Mouse (Mus musculus) E14TG2a.4 (cell line): ENCODE measurements around the gene Polr3h.
"Not testable (repeated sequence)": the region's sequence is repeated elsewhere in the genome, so short reads cannot be mapped to it uniquely, and the experiment has no call there.

Experiments used
- H3K27me3 ChIP-seq: 2 replicates; pipeline ENCODE4 v1.6.1; 2014; ENCODE audit warnings: low read length, control low read depth; ENCODE audit not compliant: insufficient read depth
- H3K36me3 ChIP-seq: 2 replicates; pipeline ENCODE4 v1.6.1; 2014; ENCODE audit warnings: low read length, control low read depth; ENCODE audit not compliant: insufficient read depth
- H3K4me1 ChIP-seq: replicated peaks from 2 replicates; pipeline ENCODE4 v1.6.1; 2014; ENCODE audit warnings: low read depth, low read length, control low read depth
- H3K4me3 ChIP-seq: replicated peaks from 2 replicates; pipeline ENCODE4 v1.5.1; 2014; ENCODE audit warnings: mild to moderate bottlenecking, low read length
- H3K9me3 ChIP-seq: 2 replicates; pipeline ENCODE4 v1.6.1; 2014; ENCODE audit warnings: low read length, control low read depth
- CTCF ChIP-seq: conservative IDR thresholded peaks from 2 replicates; pipeline ENCODE4 v1.5.1; 2014; ENCODE audit warnings: low read length
- NANOG ChIP-seq: IDR thresholded peaks from 2 replicates; pipeline ENCODE4 v1.6.1; 2014; ENCODE audit warnings: borderline replicate concordance, low read length, mixed read lengths
- POU5F1 ChIP-seq: IDR thresholded peaks from 2 replicates; pipeline ENCODE4 v1.6.1; 2014; ENCODE audit warnings: low read length, borderline replicate concordance

Gene Polr3h

DNA sequence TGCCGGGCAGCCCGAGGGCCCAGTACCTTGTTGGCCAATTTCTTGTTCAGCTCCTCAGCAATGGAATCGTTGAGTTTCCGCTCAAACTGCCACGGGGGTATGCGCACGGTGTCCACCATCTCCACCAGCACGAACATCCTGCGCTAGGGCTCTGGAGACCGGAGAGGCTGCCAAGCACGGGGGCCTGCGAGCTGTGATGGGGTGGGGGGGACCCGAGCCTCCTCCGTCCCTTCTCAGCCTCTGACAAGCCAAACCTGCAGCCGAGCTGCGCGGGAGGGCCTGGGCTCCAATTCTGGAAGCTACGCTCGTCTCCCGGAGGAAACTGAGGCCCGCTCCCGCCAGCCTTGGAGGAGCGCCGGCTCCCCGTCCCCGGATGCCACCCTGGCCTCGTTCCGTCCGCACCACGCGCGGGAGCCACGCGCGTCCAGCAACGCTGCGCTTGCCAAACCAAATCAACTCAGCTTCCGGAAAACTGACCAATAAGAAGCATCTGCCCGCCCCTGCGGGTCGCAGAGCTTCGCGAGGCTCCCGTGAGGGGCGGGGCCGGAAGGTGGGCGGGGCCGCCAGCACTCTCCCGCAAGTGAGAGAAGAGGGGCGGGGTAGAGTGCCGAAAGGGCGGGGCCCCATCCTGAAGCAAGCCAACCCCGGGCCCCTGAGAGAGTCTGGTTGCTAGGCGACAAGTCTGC lies at the start of gene Polr3h:
Gene Polr3h, minus strand, starts transcription at position 481 of the 686 bp plus-strand sequence.
- Histone ChIP-seq H3K36me3 (peaks cover 39% of the 10 kb centered on the region), H3K9me3 (no peaks in the 10 kb centered on the region), H3K4me1 (peaks cover 51% of the 10 kb centered on the region), H3K27me3 (no peaks in the 10 kb centered on the region), H3K4me3 (peak within 1 kb of the TSS; percentile 96)
- no peak for TF ChIP-seq CTCF
- no peak for TF ChIP-seq POU5F1
- TF ChIP-seq NANOG: no peak

DNA sequence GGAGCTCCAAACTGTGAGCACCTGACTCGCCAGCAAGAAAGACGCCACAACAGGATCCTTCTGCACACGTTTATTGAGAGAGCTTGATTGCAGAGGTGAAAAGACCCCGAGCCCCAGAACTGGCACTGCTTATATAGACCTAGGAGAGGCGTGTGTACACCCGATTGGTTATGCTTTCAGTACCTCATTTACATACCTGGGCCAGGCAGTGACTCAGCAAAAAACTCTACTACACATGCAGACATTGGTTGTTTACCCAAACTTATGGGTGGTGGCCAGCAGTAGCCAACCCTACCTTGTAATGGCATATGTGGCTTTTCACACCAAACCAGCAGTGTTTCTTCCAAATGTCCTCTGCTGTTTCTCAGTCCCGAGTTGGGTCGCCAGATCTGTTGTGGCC lies 49.1 kb upstream of the Polr3h start:
- H3K9me3 ChIP-seq: peaks cover 62% of the 10 kb centered on the region
- not testable (repeated sequence) for H3K36me3 ChIP-seq, H3K4me3 ChIP-seq, H3K4me1 ChIP-seq, H3K27me3 ChIP-seq

DNA sequence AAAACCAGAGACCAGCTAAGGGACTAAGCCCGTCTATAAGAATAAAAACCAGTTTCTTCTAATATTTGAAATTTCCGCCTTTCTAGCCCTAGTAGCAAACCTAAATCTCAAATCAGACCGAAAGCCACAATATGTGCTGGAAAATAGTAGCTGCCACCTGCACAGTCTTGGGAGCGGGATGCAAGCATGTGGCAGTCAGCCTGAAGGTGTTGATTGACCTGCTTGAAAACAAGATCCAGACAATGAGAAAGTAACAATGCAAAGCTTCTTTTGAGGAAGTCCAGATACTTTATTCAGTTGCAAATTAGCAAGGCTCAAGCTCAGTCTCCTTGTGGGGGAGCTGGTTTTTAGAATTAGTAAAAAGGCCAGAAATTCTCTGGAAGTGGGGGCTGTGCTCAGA lies 44.5 kb upstream of the Polr3h start:
- H3K4me3 ChIP-seq, H3K27me3 ChIP-seq, H3K36me3 ChIP-seq: not testable (repeated sequence)
- 0 out of 2 replicates have a peak, but pooled peaks have one; percentile 11 for TF ChIP-seq NANOG
- peaks cover 34% of the 10 kb centered on the region for H3K4me1 ChIP-seq
- peaks cover 63% of the 10 kb centered on the region for H3K9me3 ChIP-seq

DNA sequence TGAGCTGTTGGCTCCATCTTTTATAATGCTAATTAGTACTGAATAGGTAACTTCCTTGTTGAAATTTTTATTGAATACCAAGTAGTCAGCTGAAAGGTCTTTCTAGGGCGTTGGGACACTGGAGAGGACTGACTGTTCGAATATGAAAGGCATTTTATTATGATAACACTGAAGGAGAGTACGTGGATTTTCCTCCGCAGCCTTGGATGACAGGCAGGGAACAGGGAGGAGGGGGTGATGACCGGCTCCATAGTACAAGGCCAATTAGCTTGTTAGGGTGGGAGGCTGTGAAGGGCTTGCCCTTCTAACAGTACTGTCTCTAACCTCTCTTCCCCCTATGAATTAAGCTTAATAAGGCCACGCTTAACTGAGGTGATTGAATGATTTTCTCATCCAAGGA lies 43.6 kb upstream of the Polr3h start:
- not testable (repeated sequence) for H3K27me3 ChIP-seq, H3K36me3 ChIP-seq, H3K4me3 ChIP-seq
- peak; percentile 4; the same call in 1 of the 2 replicates for TF ChIP-seq NANOG
- Histone ChIP-seq H3K9me3 (peaks cover 54% of the 10 kb centered on the region), H3K4me1 (peaks cover 42% of the 10 kb centered on the region)

DNA sequence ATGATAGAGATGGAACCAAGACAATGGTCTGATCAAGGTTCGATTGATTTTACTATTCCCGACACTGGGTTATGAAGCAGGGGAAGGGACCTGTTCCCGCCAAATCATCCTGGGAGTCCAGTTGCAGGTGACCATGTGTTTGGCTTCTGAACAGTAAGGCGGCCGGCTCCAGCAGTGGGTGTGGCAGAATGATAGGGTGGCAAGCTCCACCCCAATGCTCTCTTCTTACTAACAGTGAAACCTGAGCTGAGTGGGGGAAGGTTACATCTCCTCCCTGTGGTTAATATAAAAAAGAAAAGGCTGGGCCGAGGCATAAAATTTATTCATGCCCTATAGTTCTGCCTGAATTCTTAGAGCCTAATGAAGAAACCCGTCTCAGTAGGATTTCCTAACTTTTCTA lies 43.1 kb upstream of the Polr3h start:
- no peaks in the 10 kb centered on the region for H3K27me3 ChIP-seq
- peaks cover 47% of the 10 kb centered on the region for H3K4me1 ChIP-seq
- peak overlapping the region; percentile 3 for H3K4me3 ChIP-seq
- TF ChIP-seq CTCF (no peak), NANOG (0 out of 2 replicates have a peak, but pooled peaks have one; percentile 36)
- H3K9me3 ChIP-seq: peaks cover 50% of the 10 kb centered on the region
- no peaks in the 10 kb centered on the region; the same call in 1 of the 2 replicates for H3K36me3 ChIP-seq

DNA sequence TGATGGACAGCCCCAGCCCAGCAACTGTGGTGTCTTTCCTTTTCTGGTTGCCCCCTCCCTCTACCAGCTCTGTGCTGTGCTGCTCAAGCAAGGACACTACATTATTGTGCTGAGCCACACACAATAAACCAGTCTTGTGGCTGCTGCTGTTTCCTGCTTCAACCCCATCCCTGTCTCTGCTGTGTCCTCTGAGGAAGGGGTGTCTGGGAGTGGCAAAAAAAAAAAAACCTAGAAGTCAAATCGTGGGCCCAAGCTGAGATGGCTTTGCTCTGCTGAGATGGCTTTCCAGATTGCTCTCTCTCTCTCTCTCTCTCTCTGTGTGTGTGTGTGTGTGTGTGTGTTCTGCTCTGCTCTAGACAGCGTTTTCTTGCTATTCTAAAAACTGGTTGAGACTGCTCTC lies 42.4 kb upstream of the Polr3h start:
- TF ChIP-seq POU5F1 (no peak), CTCF (no peak), NANOG (no peak)
- peaks cover 47% of the 10 kb centered on the region for H3K9me3 ChIP-seq

DNA sequence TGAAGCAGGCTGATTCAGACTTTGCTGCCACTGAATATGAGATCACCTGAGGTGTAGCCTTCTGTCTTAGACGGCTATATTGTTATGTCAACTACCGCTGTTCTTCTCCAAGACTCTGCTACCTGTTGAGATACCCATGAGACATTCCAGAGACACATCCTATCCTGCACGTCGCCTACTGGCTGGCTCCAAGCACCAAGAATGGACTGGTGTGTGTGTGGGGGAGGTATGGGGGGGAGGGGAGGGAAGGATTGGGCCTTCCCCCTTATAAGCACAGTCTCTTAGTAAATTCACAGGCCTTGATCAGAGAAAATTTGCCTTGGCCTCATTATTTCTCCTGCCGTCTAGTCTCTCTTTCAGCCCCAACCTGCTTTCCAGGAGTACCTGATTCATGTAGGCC lies 41.8 kb upstream of the Polr3h start:
- Histone ChIP-seq H3K36me3 (no peaks in the 10 kb centered on the region), H3K9me3 (peaks cover 42% of the 10 kb centered on the region), H3K4me3 (peak overlapping the region; percentile 3; the same call in 1 of the 2 replicates), H3K27me3 (no peaks in the 10 kb centered on the region), H3K4me1 (peaks cover 49% of the 10 kb centered on the region)
- no peak for TF ChIP-seq CTCF
- TF ChIP-seq POU5F1: no peak
- no peak for TF ChIP-seq NANOG

More for the DNA sequence above, 42.4 kb upstream of the Polr3h start:
- peak overlapping the region; percentile 3 for H3K4me3 ChIP-seq
- H3K36me3 ChIP-seq: no peaks in the 10 kb centered on the region; the same call in 1 of the 2 replicates
- H3K27me3 ChIP-seq: no peaks in the 10 kb centered on the region
- H3K4me1 ChIP-seq: peaks cover 49% of the 10 kb centered on the region

DNA sequence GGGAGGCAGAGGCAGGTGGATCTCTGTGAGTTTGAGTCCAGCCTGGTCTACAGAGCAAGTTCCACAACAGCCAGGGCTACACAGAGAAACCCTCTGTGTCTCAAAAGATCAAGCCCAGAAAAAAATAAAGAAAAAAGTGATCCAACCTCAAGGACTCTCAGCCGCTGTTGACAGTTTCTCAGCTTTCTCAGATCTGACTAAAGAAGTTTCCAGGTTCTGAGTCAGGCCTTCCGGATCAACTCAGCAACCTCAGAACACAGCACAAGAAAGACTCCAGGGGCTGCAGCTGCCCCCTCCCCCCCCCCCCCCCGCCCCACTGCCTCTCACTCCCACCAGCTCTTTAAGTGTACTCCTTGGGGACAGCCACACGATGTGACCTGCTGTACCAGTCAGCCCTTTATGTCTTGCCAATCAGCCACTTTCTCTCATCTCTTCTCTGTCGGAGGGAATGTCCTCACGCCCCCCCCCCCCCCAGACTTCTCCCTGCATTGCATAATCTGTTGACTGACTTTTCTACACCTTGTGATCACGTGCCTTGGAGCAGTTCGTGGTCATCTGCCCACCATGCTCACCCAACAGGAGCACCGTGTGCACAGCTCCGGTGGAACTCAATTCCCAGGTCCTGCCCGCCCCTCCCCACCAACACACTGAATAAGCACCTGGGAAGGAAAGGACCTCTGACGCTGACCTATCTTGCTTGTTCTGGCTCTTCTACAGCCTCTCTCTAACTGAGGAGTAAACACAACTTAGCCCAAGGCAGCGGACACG lies 40.2 kb upstream of the Polr3h start:
- H3K27me3 ChIP-seq: no peaks in the 10 kb centered on the region
- peaks cover 30% of the 10 kb centered on the region for H3K9me3 ChIP-seq
- H3K4me3 ChIP-seq: peak overlapping the region; percentile 39; the same call in 1 of the 2 replicates
- TF ChIP-seq CTCF (no peak), NANOG (no peak), POU5F1 (no peak)
- H3K36me3 ChIP-seq: no peaks in the 10 kb centered on the region
- H3K4me1 ChIP-seq: peaks cover 56% of the 10 kb centered on the region

DNA sequence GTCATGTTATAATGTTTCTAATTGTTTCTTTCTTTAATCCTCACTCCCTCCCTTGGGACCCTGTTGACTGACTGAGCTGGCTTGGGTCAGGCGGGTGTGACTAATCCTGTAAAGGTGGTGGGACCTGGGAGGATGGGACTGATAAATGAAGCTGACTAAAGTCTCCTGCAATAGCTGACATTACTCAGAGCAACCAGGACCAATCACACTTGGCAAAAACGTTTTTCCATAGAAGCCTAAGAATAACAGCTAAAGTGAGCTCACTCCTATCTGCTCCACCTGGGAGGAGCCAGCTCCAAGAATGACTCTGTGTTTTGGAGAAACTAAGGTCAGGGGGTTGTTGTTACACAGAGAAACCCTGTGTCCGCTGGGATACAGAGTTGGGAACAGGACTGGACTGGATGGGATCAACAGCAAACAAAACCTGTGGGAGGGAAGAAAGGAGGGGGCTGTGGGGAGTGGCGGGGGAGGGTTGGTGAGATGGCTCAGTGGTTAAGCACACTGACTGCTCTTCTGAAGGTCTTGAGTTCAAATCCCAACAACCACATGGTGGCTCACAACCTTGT lies 39.0 kb upstream of the Polr3h start:
- H3K27me3 ChIP-seq: no peaks in the 10 kb centered on the region
- no peaks in the 10 kb centered on the region for H3K36me3 ChIP-seq
- TF ChIP-seq POU5F1: no peak
- TF ChIP-seq CTCF: no peak
- no peak for TF ChIP-seq NANOG
- 0 out of 2 replicates have a peak overlapping the region, but pooled peaks have one; percentile 7 for H3K4me3 ChIP-seq
- H3K9me3 ChIP-seq: peaks cover 19% of the 10 kb centered on the region
- H3K4me1 ChIP-seq: peaks cover 58% of the 10 kb centered on the region
